ENCODE assay signal across 8 mouse cellular contexts in genomic region chr16:4213799-4214551, GRCm38 (mm10). TPM values are rescaled to one million over a fixed set of nuclear protein-coding genes. Genes with fewer than 3 reads are reported as not detected.
DNase-seq lines count a peak whose midpoint lies in the region; ATAC-seq and TF ChIP-seq lines count a peak whose summit lies in the region.

Gene Crebbp, minus strand, starts transcription at chr16:4213997.

- peaks cover 4% of the 10 kb centered on the region; the same call in 1 of the 2 replicates for H3K36me3 ChIP-seq in embryonic facial prominence, embryonic 13.5 days
- H3K36me3 ChIP-seq in limb, embryonic 14.5 days (ENCODE audit: control insufficient read depth, insufficient read depth, low read length): no peaks in the 10 kb centered on the region
- no peaks in the 10 kb centered on the region for H3K36me3 ChIP-seq in midbrain, postnatal 0 days (ENCODE audit: insufficient read depth, low read length)

- peak; percentile 88 for ATAC-seq in embryonic facial prominence, embryonic 13.5 days (ENCODE audit: insufficient number of reproducible peaks, insufficient read depth, low FRiP score, low TSS enrichment, low read depth)
- peak; percentile 91 for ATAC-seq in limb, embryonic 14.5 days (ENCODE audit: low FRiP score, low read depth)
- peak; percentile 94 for ATAC-seq in midbrain, postnatal 0 days (ENCODE audit: low FRiP score)

- H3K4me1 ChIP-seq in embryonic facial prominence, embryonic 13.5 days: peaks cover 17% of the 10 kb centered on the region
- H3K4me1 ChIP-seq in limb, embryonic 14.5 days (ENCODE audit: control insufficient read depth, insufficient read depth, low read length): peaks cover 18% of the 10 kb centered on the region
- H3K4me1 ChIP-seq in midbrain, postnatal 0 days (ENCODE audit: insufficient read depth, low read length): peaks cover 12% of the 10 kb centered on the region

- TF ChIP-seq CTCF in midbrain, postnatal 0 days (IDR thresholded peaks at IDR 0.05): no peak

- peak; percentile 88 for DNase-seq in 3134 (ENCODE audit: extremely low read depth, insufficient read length, low spot score)
- DNase-seq in adrenal gland, postnatal 36 days: peak; percentile 89 to 94
- DNase-seq in heart, adult 8-10 months (ENCODE audit: low spot score): peak; percentile 73
- peak; percentile 84 for DNase-seq in kidney, adult 9 months
- DNase-seq in limb, embryonic 14.5 days (ENCODE audit: low spot score): peak; percentile 88
- DNase-seq in midbrain, postnatal 0 days (ENCODE audit: low spot score): peak; percentile 93
- DNase-seq in spleen, postnatal 14 days (ENCODE audit: low spot score in 2 of 2): peak; percentile 80 to 87

- 0 out of 2 replicates have a peak, but pooled peaks have one; percentile 43 for TF ChIP-seq POLR2A in limb, embryonic 14.5 days (IDR thresholded peaks at IDR 0.05; ENCODE audit: borderline replicate concordance, extremely low read depth, insufficient read depth, insufficient read length)

- no peaks in the 10 kb centered on the region for H3K9me3 ChIP-seq in embryonic facial prominence, embryonic 13.5 days
- H3K9me3 ChIP-seq in limb, embryonic 14.5 days (ENCODE audit: control insufficient read depth, low read length): no peaks in the 10 kb centered on the region
- no peaks in the 10 kb centered on the region for H3K9me3 ChIP-seq in midbrain, postnatal 0 days (ENCODE audit: low read length)

- peak within 1 kb of the TSS; percentile 96 for H3K4me3 ChIP-seq in embryonic facial prominence, embryonic 13.5 days
- peak within 1 kb of the TSS; percentile 99 for H3K4me3 ChIP-seq in limb, embryonic 14.5 days (replicated peaks; ENCODE audit: low read length)
- peak within 1 kb of the TSS; percentile 92 for H3K4me3 ChIP-seq in midbrain, postnatal 0 days (ENCODE audit: low read depth, low read length)

- H3K27ac ChIP-seq in embryonic facial prominence, embryonic 13.5 days: peak within 1 kb of the TSS; percentile 98
- peak within 1 kb of the TSS; percentile 100 for H3K27ac ChIP-seq in limb, embryonic 14.5 days (replicated peaks; ENCODE audit: low read depth, low read length)
- peak within 1 kb of the TSS; percentile 99 for H3K27ac ChIP-seq in midbrain, postnatal 0 days (ENCODE audit: low read depth, low read length)

- peak within 1 kb of the TSS; percentile 91 for H3K4me2 ChIP-seq in embryonic facial prominence, embryonic 13.5 days
- H3K4me2 ChIP-seq in limb, embryonic 14.5 days (replicated peaks; ENCODE audit: low read depth, low read length, severe bottlenecking): peak within 1 kb of the TSS; percentile 96
- peak within 1 kb of the TSS; percentile 87 for H3K4me2 ChIP-seq in midbrain, postnatal 0 days (ENCODE audit: low read depth, low read length, poor library complexity, severe bottlenecking)

- under 1% methylated on average over 45 of the region's 92 CpGs for WGBS in embryonic facial prominence, embryonic 13.5 days
- WGBS in limb, embryonic 14.5 days: under 1% methylated on average over 63 of the region's 92 CpGs
- WGBS in midbrain, postnatal 0 days: 0% methylated on average over 53 of the region's 92 CpGs

- H3K27me3 ChIP-seq in embryonic facial prominence, embryonic 13.5 days: peaks cover 13% of the 10 kb centered on the region
- no peaks in the 10 kb centered on the region for H3K27me3 ChIP-seq in limb, embryonic 14.5 days (ENCODE audit: control insufficient read depth, insufficient read depth, low read length)
- no peaks in the 10 kb centered on the region for H3K27me3 ChIP-seq in midbrain, postnatal 0 days (ENCODE audit: insufficient read depth, low read length)

- H3K9ac ChIP-seq in embryonic facial prominence, embryonic 13.5 days: peak within 1 kb of the TSS; percentile 96
- H3K9ac ChIP-seq in limb, embryonic 14.5 days (ENCODE audit: low read depth, low read length, severe bottlenecking): peak within 1 kb of the TSS; percentile 97
- peak within 1 kb of the TSS; percentile 99 for H3K9ac ChIP-seq in midbrain, postnatal 0 days (replicated peaks; ENCODE audit: low read length, poor library complexity, severe bottlenecking)

RNA-seq across cellular contexts. Expression of gene Crebbp, which starts in this region (rescaled TPM):
- total RNA-seq in adrenal gland, postnatal 36 days (2021): 10 to 100 TPM; 56.4 to 60.5 TPM
- 51.3 and 59.4 TPM in 2 replicates for polyA plus RNA-seq in embryonic facial prominence, embryonic 13.5 days (2015; fragmentation: Nextera tagmentation; extraction: Ambion mirVana)
- total RNA-seq in heart, adult 8-10 months (2022): 10 to 100 TPM; 32.0 to 38.8 (median 35.0) TPM
- polyA plus RNA-seq in limb, embryonic 14.5 days (2012; rRNA removed): 31.3 and 36.7 TPM in 2 replicates
- 55.7 and 60.5 TPM in 2 replicates for polyA plus RNA-seq in limb, embryonic 14.5 days (2014; fragmentation: Nextera tagmentation; extraction: Ambion mirVana)
- 61.0 and 66.2 TPM in 2 replicates for total RNA-seq in midbrain, postnatal 0 days (2014; rRNA removed)
- 25.2 and 29.3 TPM in 2 replicates for polyA plus RNA-seq in midbrain, postnatal 0 days (2015; fragmentation: Nextera tagmentation; extraction: Ambion mirVana)

Comparison
In these comparisons a context has a peak if more than half of its experiments do, and no peak if none do; other contexts are left out.
1. Peak in every context shown above with its lines: DNase-seq, ATAC-seq, H3K4me3 ChIP-seq and H3K27ac ChIP-seq.